10 mouse cellular contexts compared by ENCODE assay signal in the genomic region with DNA sequence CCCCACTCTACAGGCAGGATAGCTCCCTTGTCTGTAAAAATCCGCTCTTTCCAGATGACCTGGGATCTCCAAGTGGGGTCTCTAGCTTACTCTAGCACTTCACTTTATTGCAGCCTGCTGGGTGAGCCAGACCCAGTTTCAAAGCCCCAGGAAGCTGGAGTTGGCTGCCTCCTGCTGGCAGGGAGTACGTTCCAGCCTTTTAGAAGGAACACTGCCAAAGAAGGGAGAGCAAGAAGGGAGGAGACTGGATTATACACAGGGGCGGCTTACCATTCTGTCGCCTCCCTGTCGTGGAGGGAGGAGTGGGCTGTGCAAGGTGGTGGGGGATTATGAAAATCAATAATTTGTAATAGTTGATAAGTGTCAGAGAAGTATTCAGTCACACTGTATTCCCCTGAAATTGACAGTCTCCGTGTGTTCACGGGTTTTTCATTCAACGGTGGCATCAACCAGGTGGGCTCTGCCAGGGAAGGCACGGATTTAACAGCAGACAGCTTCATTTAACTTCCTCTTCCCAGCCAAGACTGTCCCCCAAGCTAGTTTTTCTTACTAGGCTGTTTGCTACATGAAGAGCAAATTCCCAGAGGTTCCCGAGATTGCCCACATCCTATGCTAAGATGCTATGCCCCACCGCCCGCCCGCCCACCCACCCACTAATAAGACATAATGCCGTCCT. TPM values are rescaled to one million over a fixed set of nuclear protein-coding genes. Genes with fewer than 3 reads are reported as not detected.
DNase-seq lines count a peak whose midpoint lies in the region; ATAC-seq and TF ChIP-seq lines count a peak whose summit lies in the region.
"Had no signal": no experiment of that assay in that cellular context is flagged by ENCODE, and none has a peak within 500 bp of the region (broad histone marks: within the 10 kb centered on the region; RNA-seq: fewer than 3 reads in every experiment).

No protein-coding gene starts in this region.

- 16% methylated on average over 14 of the region's 14 CpGs for WGBS in spleen, adult 2 months
- 19% methylated on average over 14 of the region's 14 CpGs for WGBS in kidney, embryonic 15.5 days
- WGBS in lung, postnatal 0 days = 26% methylated on average over 14 of the region's 14 CpGs
- WGBS in stomach, embryonic 14.5 days = 26% methylated on average over 14 of the region's 14 CpGs

- H3K9me3 ChIP-seq in kidney, embryonic 15.5 days (replicated peaks) = no peaks in the 10 kb centered on the region
- no peaks in the 10 kb centered on the region for H3K9me3 ChIP-seq in lung, postnatal 0 days (ENCODE audit: low read length)
- no peaks in the 10 kb centered on the region for H3K9me3 ChIP-seq in stomach, embryonic 14.5 days (ENCODE audit: control insufficient read depth, low read depth, low read length)

- H3K36me3 ChIP-seq in spleen, adult 2 months (ENCODE audit: control insufficient read depth, insufficient read depth, low read length) = no peaks in the 10 kb centered on the region
- H3K36me3 ChIP-seq in kidney, embryonic 15.5 days = no peaks in the 10 kb centered on the region
- H3K36me3 ChIP-seq in lung, postnatal 0 days (ENCODE audit: insufficient read depth, low read length) = no peaks in the 10 kb centered on the region
- H3K36me3 ChIP-seq in stomach, embryonic 14.5 days (ENCODE audit: control insufficient read depth, insufficient read depth, low read length) = no peaks in the 10 kb centered on the region

- no peak for TF ChIP-seq POLR2A in spleen, adult 2 months (IDR thresholded peaks at IDR 0.05; ENCODE audit: low read depth, low read length)

- H3K27me3 ChIP-seq in spleen, adult 2 months (ENCODE audit: control insufficient read depth, insufficient read depth, low read length) = no peaks in the 10 kb centered on the region
- peaks cover 36% of the 10 kb centered on the region for H3K27me3 ChIP-seq in kidney, embryonic 15.5 days
- no peaks in the 10 kb centered on the region for H3K27me3 ChIP-seq in lung, postnatal 0 days (replicated peaks; ENCODE audit: insufficient read depth, low read length)
- H3K27me3 ChIP-seq in stomach, embryonic 14.5 days (ENCODE audit: control insufficient read depth, insufficient read depth, low read length) = no peaks in the 10 kb centered on the region

- DNase-seq in spleen, adult 2 months (ENCODE audit: low read depth in 1 of 2, low spot score in 2 of 2) = no peak
- no peak for DNase-seq in spleen, adult 12 weeks (ENCODE audit: low spot score)
- DNase-seq in cerebellum, postnatal 25 days = peak; percentile 76 to 80
- peak; percentile 38 for DNase-seq in gastrocnemius, postnatal 14 days
- peak; percentile 35 for DNase-seq in lung, postnatal 0 days (ENCODE audit: low spot score)
- DNase-seq in thymus, postnatal 10 days (ENCODE audit: low spot score in 2 of 2) = no peak

- ATAC-seq in kidney, embryonic 15.5 days (replicated peaks; ENCODE audit: low FRiP score) = no peak
- ATAC-seq in lung, postnatal 0 days = no peak
- ATAC-seq in stomach, embryonic 14.5 days (ENCODE audit: insufficient number of reproducible peaks, insufficient read depth, low FRiP score, low read depth) = no peak

- no peak overlapping the region for H3K9ac ChIP-seq in kidney, embryonic 15.5 days
- no peak overlapping the region for H3K9ac ChIP-seq in lung, postnatal 0 days (replicated peaks; ENCODE audit: low read depth)
- H3K9ac ChIP-seq in stomach, embryonic 14.5 days (replicated peaks; ENCODE audit: low read depth, low read length) = no peak overlapping the region

- H3K4me3 ChIP-seq in spleen, adult 2 months (ENCODE audit: extremely low read depth, insufficient read depth, insufficient read length) = no peak overlapping the region
- H3K4me3 ChIP-seq in kidney, embryonic 15.5 days (replicated peaks) = peak overlapping the region; percentile 11; the same call in 1 of the 2 replicates
- no peak overlapping the region for H3K4me3 ChIP-seq in lung, postnatal 0 days (ENCODE audit: low read depth, low read length)
- H3K4me3 ChIP-seq in stomach, embryonic 14.5 days (ENCODE audit: low read depth, low read length) = peak overlapping the region; percentile 11
- H3K4me3 ChIP-seq: myocyte had no signal

- no peak overlapping the region for H3K27ac ChIP-seq in spleen, adult 2 months (ENCODE audit: insufficient read depth, low read length)
- no peak overlapping the region for H3K27ac ChIP-seq in kidney, embryonic 15.5 days
- no peak overlapping the region for H3K27ac ChIP-seq in lung, postnatal 0 days (ENCODE audit: low read length)
- no peak overlapping the region for H3K27ac ChIP-seq in stomach, embryonic 14.5 days (ENCODE audit: low read length)

- TF ChIP-seq CTCF in spleen, adult 2 months (IDR thresholded peaks at IDR 0.05; ENCODE audit: extremely low read depth, insufficient read depth, insufficient read length, insufficient replicate concordance) = 0 out of 2 replicates have a peak, but pooled peaks have one; percentile 3
- peak; percentile 57 for TF ChIP-seq CTCF in lung, postnatal 0 days (IDR thresholded peaks at IDR 0.05)

- intact Hi-C loops in gastrocnemius, postnatal 14 days (cut with DNase I; ENCODE audit: low total_unique reads) = no loop called here

- H3K4me1 ChIP-seq in spleen, adult 2 months (ENCODE audit: control insufficient read depth, insufficient read depth, insufficient read length) = no peaks in the 10 kb centered on the region
- H3K4me1 ChIP-seq in kidney, embryonic 15.5 days = peaks cover 10% of the 10 kb centered on the region
- no peaks in the 10 kb centered on the region for H3K4me1 ChIP-seq in lung, postnatal 0 days (ENCODE audit: insufficient read depth, low read depth, low read length)
- H3K4me1 ChIP-seq in stomach, embryonic 14.5 days (ENCODE audit: control insufficient read depth, insufficient read depth, low read length) = peaks cover 6% of the 10 kb centered on the region; the same call in 1 of the 2 replicates

- no peak for TF ChIP-seq EP300 in lung, postnatal 0 days (IDR thresholded peaks at IDR 0.05)

- H3K4me2 ChIP-seq in kidney, embryonic 15.5 days = peak overlapping the region; percentile 48
- H3K4me2 ChIP-seq in lung, postnatal 0 days (replicated peaks; ENCODE audit: low read depth, low read length) = no peak overlapping the region
- H3K4me2 ChIP-seq in stomach, embryonic 14.5 days (replicated peaks; ENCODE audit: low read depth, low read length) = peak overlapping the region; percentile 33

RNA-seq across cellular contexts. Expression of a gene that starts 0.4 kb away (rescaled TPM):
- polyA plus RNA-seq in spleen, adult 2 months (2012; rRNA removed) = 0.02 TPM in 2 replicates
- total RNA-seq in gastrocnemius, postnatal 14 days (2021) = 1 to 10 TPM; 2.0 to 2.6 TPM
- 2.2 and 2.8 TPM in 2 replicates for polyA plus RNA-seq in kidney, embryonic 15.5 days (2015; fragmentation: Nextera tagmentation; extraction: Ambion mirVana)
- 0.07 TPM in 1 of 2 replicates, not detected in the other for polyA plus RNA-seq in lung, postnatal 0 days (2015; fragmentation: Nextera tagmentation; extraction: Ambion mirVana)
- 1.1 and 1.3 TPM in 2 replicates for polyA plus RNA-seq in stomach, embryonic 14.5 days (2014; fragmentation: Nextera tagmentation; extraction: Ambion mirVana)
- total RNA-seq: common myeloid progenitor, adult 5-6 weeks had no signal
- polyA plus RNA-seq: myocyte had no signal

RNA-seq across cellular contexts. Expression of a gene that starts 40.0 kb away (rescaled TPM):
- 2.7 and 2.9 TPM in 2 replicates for polyA plus RNA-seq in spleen, adult 2 months (2012; rRNA removed)
- 10 to 100 TPM in 1 of 2 experiments, 1 to 10 TPM in 1; 8.1 to 10.8 TPM for total RNA-seq in gastrocnemius, postnatal 14 days (2021)
- polyA plus RNA-seq in kidney, embryonic 15.5 days (2015; fragmentation: Nextera tagmentation; extraction: Ambion mirVana) = 38.6 and 39.6 TPM in 2 replicates
- polyA plus RNA-seq in lung, postnatal 0 days (2015; fragmentation: Nextera tagmentation; extraction: Ambion mirVana) = 20.2 and 20.8 TPM in 2 replicates
- polyA plus RNA-seq in stomach, embryonic 14.5 days (2014; fragmentation: Nextera tagmentation; extraction: Ambion mirVana) = 32.2 and 36.7 TPM in 2 replicates

Comparison
In these comparisons a context has a peak if more than half of its experiments do, and no peak if none do; other contexts are left out.
1. DNase-seq: peak in cerebellum, postnatal 25 days (2 of 2), gastrocnemius, postnatal 14 days (single experiment) and lung, postnatal 0 days (single experiment); none in spleen, adult 2 months (0 of 2), spleen, adult 12 weeks (single experiment) and thymus, postnatal 10 days (0 of 2).
2. H3K4me3 ChIP-seq: peak in kidney, embryonic 15.5 days (single experiment) and stomach, embryonic 14.5 days (single experiment); none in spleen, adult 2 months (single experiment) and lung, postnatal 0 days (single experiment).